Mouse (Mus musculus): ENCODE data around the gene Olfr556.

- no peak for TF ChIP-seq CTCF (IDR thresholded peaks at IDR 0.05; ENCODE audit: borderline replicate concordance, extremely low read depth, insufficient read depth, insufficient read length)
- TF ChIP-seq POLR2A (IDR thresholded peaks at IDR 0.05; ENCODE audit: borderline replicate concordance, extremely low read depth, insufficient read depth, insufficient read length, poor library complexity, severe bottlenecking), result no peak
Measured at GRCm38 (mm10) chr7:102698461-102698860, 33.8 kb downstream of the Olfr556 start.

Data from brain, embryonic 14.5 days (tissue).